Mouse (Mus musculus) heart, embryonic 16.5 days (tissue): ENCODE results near the gene Pbld2. TPM values are rescaled to one million over a fixed set of nuclear protein-coding genes. Genes with fewer than 3 reads are reported as not detected.

ENCODE experiments used
- ATAC-seq: fragments of 200-750 bp; cut with Nextera tagmentation; replicated peaks from 2 replicates; pipeline ENCODE4 v1.8.0; 2017; ENCODE audit warnings: moderate number of reproducible peaks; ENCODE audit not compliant: insufficient read depth, low FRiP score; ENCODE audit errors: extremely low read depth
- H3K27ac ChIP-seq: fragments of 300-500 bp; sonication (generic); 2 replicates; pipeline ENCODE4 v1.5.1; 2014; ENCODE audit warnings: mild to moderate bottlenecking, low read length, control low read depth, moderate library complexity
- H3K27me3 ChIP-seq: fragments of 300-500 bp; sonication (generic); 2 replicates; pipeline ENCODE4 v1.6.1; 2014; ENCODE audit warnings: low read length, mixed read lengths; ENCODE audit not compliant: control insufficient read depth, insufficient read depth
- H3K36me3 ChIP-seq: fragments of 300-500 bp; sonication (generic); 2 replicates; pipeline ENCODE4 v1.6.1; 2014; ENCODE audit not compliant: control insufficient read depth, insufficient read depth
- H3K4me1 ChIP-seq: fragments of 300-500 bp; sonication (generic); 2 replicates; pipeline ENCODE4 v1.6.1; 2014; ENCODE audit warnings: low read length, mixed read lengths; ENCODE audit not compliant: control insufficient read depth, insufficient read depth
- H3K4me2 ChIP-seq: fragments of 300-500 bp; sonication (generic); 2 replicates; pipeline ENCODE4 v1.6.1; 2014; ENCODE audit warnings: low read depth, mild to moderate bottlenecking, control low read depth, low read length
- H3K4me3 ChIP-seq: fragments of 300-500 bp; sonication (generic); 2 replicates; pipeline ENCODE4 v1.5.1; 2014; ENCODE audit warnings: mild to moderate bottlenecking, control low read depth, low read length
- H3K9ac ChIP-seq: fragments of 300-500 bp; sonication (generic); 2 replicates; pipeline ENCODE4 v1.6.1; 2014; ENCODE audit warnings: low read length, control low read depth
- H3K9me3 ChIP-seq: fragments of 300-500 bp; sonication (generic); replicated peaks from 2 replicates; pipeline ENCODE4 v1.6.1; 2016; ENCODE audit warnings: low read length; ENCODE audit not compliant: control insufficient read depth
- WGBS: fragments of 180-500 bp; shearing (Covaris S2); extraction: QIAGEN DNeasy Blood & Tissue Kit; methylation state at CpG from one replicate; pipeline ENCODE4 v1.1.7; 2014; 5-methylcytosine and 5-hydroxymethylcytosine counted together
- polyA plus RNA-seq: library from polyadenylated mRNA; unstranded; fragments of >200 nt; fragmentation: Nextera tagmentation; extraction: Ambion mirVana; gene quantifications from 2 replicates; pipeline ENCODE4 v1.2.1, GENCODE M21; 2015

Pbld2 gene
- polyA plus RNA-seq, 1 experiment from 2014 or later: 0.89 TPM

- Histone ChIP-seq H3K9ac (peak overlapping the region; percentile 100), H3K4me1 (peaks cover 29% of the 10 kb centered on the region), H3K4me2 (peak overlapping the region; percentile 74), H3K27ac (peak overlapping the region; percentile 99), H3K4me3 (peak overlapping the region; percentile 98), H3K9me3 (no peaks in the 10 kb centered on the region), H3K27me3 (no peaks in the 10 kb centered on the region), H3K36me3 (no peaks in the 10 kb centered on the region)
- ATAC-seq: no peak
- WGBS: under 1% methylated on average over 27 of the region's 27 CpGs
Observed at GRCm38 (mm10) chr10:63022541-63023120, 1.5 kb upstream of the Pbld2 start.

- Histone ChIP-seq H3K27ac (peak overlapping the region; percentile 99), H3K4me2 (peak overlapping the region; percentile 74), H3K4me3 (peak overlapping the region; percentile 98), H3K27me3 (no peaks in the 10 kb centered on the region), H3K36me3 (no peaks in the 10 kb centered on the region), H3K9me3 (no peaks in the 10 kb centered on the region), H3K9ac (peak overlapping the region; percentile 100), H3K4me1 (peaks cover 29% of the 10 kb centered on the region)
- WGBS: under 1% methylated on average over 66 of the region's 68 CpGs
- peak; percentile 34 for ATAC-seq
Observed at GRCm38 (mm10) chr10:63023121-63023748, 880 bp upstream of the Pbld2 start.

- WGBS: under 1% methylated on average over 8 of the region's 8 CpGs
- Histone ChIP-seq H3K4me2 (peak overlapping the region; percentile 84), H3K9ac (peak overlapping the region; percentile 81), H3K27me3 (no peaks in the 10 kb centered on the region), H3K36me3 (no peaks in the 10 kb centered on the region), H3K9me3 (no peaks in the 10 kb centered on the region), H3K4me1 (peaks cover 25% of the 10 kb centered on the region), H3K4me3 (peak overlapping the region; percentile 98), H3K27ac (peak overlapping the region; percentile 99)
- ATAC-seq: peak; percentile 63
Observed at GRCm38 (mm10) chr10:63024580-63024910, 430 bp downstream of the Pbld2 start.

GRCm38 (mm10) chr10:63025016-63025415 is 901 bp downstream of the Pbld2 start:
- ATAC-seq: no peak
- 45% methylated on average over 2 of the region's 2 CpGs for WGBS

GRCm38 (mm10) chr10:63025491-63026011 is 1.4 kb downstream of the Pbld2 start:
- peak overlapping the region; percentile 99 for H3K27ac ChIP-seq
- H3K9ac ChIP-seq: no peak overlapping the region
- peaks cover 21% of the 10 kb centered on the region for H3K4me1 ChIP-seq
- 80% methylated on average over 6 of the region's 6 CpGs for WGBS
- H3K4me3 ChIP-seq: no peak overlapping the region
- peak overlapping the region; percentile 84; the same call in 1 of the 2 replicates for H3K4me2 ChIP-seq
- no peaks in the 10 kb centered on the region for H3K27me3 ChIP-seq
- H3K9me3 ChIP-seq: no peaks in the 10 kb centered on the region
- H3K36me3 ChIP-seq: no peaks in the 10 kb centered on the region
- no peak for ATAC-seq

More at GRCm38 (mm10) chr10:63025016-63025415, 901 bp downstream of the Pbld2 start:
- Histone ChIP-seq H3K27ac (peak overlapping the region; percentile 99), H3K4me3 (peak overlapping the region; percentile 98), H3K4me2 (peak overlapping the region; percentile 84), H3K9ac (peak overlapping the region; percentile 81), H3K27me3 (no peaks in the 10 kb centered on the region), H3K4me1 (peaks cover 24% of the 10 kb centered on the region), H3K36me3 (no peaks in the 10 kb centered on the region), H3K9me3 (no peaks in the 10 kb centered on the region)

GRCm38 (mm10) chr10:63026156-63026794 is 2.2 kb downstream of the Pbld2 start:
- H3K27ac ChIP-seq: no peak overlapping the region
- no peaks in the 10 kb centered on the region for H3K36me3 ChIP-seq
- H3K9ac ChIP-seq: no peak overlapping the region
- peaks cover 17% of the 10 kb centered on the region for H3K4me1 ChIP-seq
- no peaks in the 10 kb centered on the region for H3K9me3 ChIP-seq
- WGBS: 58% methylated on average over 8 of the region's 8 CpGs
- H3K27me3 ChIP-seq: no peaks in the 10 kb centered on the region
- H3K4me2 ChIP-seq: no peak overlapping the region
- H3K4me3 ChIP-seq: no peak overlapping the region
- no peak for ATAC-seq

GRCm38 (mm10) chr10:63026795-63027160 is 2.7 kb downstream of the Pbld2 start:
- H3K4me1 ChIP-seq: peaks cover 13% of the 10 kb centered on the region
- H3K27me3 ChIP-seq: no peaks in the 10 kb centered on the region
- ATAC-seq: no peak
- no peaks in the 10 kb centered on the region for H3K36me3 ChIP-seq
- no peak overlapping the region for H3K4me3 ChIP-seq
- no peak overlapping the region for H3K4me2 ChIP-seq
- H3K9me3 ChIP-seq: no peaks in the 10 kb centered on the region
- 85% methylated on average over 6 of the region's 6 CpGs for WGBS
- H3K27ac ChIP-seq: no peak overlapping the region
- H3K9ac ChIP-seq: no peak overlapping the region

GRCm38 (mm10) chr10:63027376-63028161 is 3.5 kb downstream of the Pbld2 start:
- no peaks in the 10 kb centered on the region for H3K9me3 ChIP-seq
- H3K27ac ChIP-seq: no peak overlapping the region
- no peak overlapping the region for H3K4me3 ChIP-seq
- H3K27me3 ChIP-seq: no peaks in the 10 kb centered on the region
- 91% methylated on average over 10 of the region's 10 CpGs for WGBS
- ATAC-seq: no peak
- H3K4me2 ChIP-seq: no peak overlapping the region
- H3K9ac ChIP-seq: no peak overlapping the region
- H3K36me3 ChIP-seq: no peaks in the 10 kb centered on the region
- peaks cover 9% of the 10 kb centered on the region for H3K4me1 ChIP-seq
